Mouse (Mus musculus): ENCODE measurements around the gene Scfd2.
A peak's percentile ranks its signal among the peaks of the same experiment; 100 is the strongest.

The Scfd2 gene

DNA sequence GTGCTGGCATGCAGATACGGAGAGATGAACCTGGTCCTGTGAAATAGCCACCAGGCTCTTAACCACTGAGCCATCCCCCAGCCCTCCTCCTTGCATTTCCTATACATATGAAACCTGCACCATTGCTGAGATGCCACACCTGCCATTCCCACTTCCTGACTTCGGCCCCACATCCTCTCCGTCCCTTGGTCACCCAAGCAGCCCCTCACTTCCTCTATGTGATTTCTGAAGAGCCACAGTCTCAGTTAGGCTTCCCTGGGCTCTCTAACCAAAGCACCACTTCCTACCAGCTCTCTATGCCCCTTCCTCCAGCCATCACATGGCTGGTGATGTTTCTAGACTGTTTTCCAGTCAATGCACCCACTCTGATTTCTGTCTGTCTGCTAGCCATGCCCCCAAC is 364.9 kb downstream of the Scfd2 start:
- no peak for DNase-seq

GRCm38 (mm10) chr5:74164547-74164946 is 367.0 kb downstream of the Scfd2 start:
- no peak for DNase-seq

GRCm38 (mm10) chr5:74163141-74163540 is 368.4 kb downstream of the Scfd2 start:
- peak; percentile 48 to 64 for DNase-seq

GRCm38 (mm10) chr5:74162013-74162412 is 369.5 kb downstream of the Scfd2 start:
- no peak for DNase-seq

DNA sequence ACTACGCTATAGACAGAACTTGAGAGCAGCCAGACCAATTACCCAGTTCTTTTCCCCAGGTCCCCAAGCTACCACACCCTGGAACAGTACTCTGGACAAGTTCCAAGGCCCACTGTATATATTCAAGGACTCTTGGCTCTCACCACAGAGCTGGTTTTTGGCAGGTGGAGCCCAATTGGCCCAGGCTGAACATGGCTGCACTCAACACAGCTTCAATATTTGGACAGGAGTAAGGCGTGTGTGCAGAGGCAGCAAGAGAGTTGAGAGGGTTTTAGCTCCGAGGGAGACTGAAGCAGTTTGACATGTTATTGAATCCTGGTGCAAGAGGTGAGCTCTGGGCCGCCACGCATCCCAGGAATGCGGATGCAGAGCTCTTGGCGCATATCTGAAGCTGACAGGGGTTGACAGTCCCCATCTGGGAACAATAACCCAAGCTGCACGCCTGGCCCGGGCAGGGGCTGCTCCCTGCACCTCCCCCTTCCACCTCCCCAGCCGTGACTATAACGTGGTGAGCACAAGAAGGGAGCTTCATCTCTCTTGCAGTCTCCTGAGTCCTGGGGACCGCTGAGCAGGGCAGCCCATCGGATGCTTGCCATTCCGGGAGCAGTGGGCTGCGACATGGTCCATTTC is 370.1 kb downstream of the Scfd2 start:
- DNase-seq = peak; percentile 44 to 55

- DNase-seq = no peak
Measured at GRCm38 (mm10) chr5:74160349-74160748, 371.2 kb downstream of the Scfd2 start.

DNA sequence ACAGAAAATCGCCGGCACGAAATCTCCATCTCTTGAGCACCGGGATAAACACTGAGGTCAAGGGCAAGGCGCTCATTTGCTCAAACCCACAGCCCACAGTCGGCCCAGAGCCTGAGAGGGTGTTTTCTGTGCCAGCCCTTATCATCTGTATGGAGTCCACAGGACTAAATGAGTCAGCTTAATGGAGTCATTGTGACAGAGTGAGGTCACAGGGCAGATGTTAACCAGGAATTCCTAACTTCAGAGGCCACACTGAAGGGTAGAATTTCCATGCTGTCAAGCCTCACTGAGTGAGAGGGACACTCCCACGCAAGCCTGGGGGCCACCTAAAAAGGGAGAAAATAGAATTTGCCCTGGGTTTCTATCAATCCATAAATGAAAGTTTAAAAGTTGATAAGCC is 371.7 kb downstream of the Scfd2 start:
- DNase-seq = no peak

DNA sequence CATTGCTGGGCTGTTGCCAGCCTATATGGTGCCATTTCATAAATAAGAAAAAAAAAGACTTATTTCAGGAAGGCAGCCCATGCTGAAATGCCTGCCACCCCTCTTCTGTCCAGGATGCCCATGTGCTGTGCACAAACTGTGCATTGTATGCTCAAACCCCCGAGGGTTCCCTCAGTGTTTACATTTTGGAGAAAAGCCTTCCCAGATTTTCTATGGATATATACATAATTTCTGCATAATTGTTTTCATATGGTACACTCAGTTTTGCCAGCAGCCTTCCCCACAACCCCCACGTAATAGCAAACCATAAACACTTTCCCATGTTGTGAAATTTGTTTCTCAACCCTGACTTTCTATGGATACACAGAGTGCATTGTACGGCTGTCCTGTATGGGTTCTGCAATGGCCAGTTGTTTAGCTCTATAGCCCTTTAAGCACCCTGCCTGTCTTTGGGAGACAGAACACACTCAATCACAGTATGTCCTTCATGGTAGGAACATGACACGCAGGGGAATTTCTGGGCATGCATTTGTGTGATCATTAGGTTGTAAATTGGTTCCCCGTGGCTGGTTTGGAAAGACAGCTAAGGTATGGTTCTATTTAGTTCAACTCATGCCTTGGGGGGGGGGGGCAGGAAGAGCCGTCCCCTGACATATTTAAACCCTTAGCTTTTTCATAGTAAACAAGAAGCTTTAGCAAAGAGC is 372.5 kb downstream of the Scfd2 start:
- DNase-seq = no peak

DNA sequence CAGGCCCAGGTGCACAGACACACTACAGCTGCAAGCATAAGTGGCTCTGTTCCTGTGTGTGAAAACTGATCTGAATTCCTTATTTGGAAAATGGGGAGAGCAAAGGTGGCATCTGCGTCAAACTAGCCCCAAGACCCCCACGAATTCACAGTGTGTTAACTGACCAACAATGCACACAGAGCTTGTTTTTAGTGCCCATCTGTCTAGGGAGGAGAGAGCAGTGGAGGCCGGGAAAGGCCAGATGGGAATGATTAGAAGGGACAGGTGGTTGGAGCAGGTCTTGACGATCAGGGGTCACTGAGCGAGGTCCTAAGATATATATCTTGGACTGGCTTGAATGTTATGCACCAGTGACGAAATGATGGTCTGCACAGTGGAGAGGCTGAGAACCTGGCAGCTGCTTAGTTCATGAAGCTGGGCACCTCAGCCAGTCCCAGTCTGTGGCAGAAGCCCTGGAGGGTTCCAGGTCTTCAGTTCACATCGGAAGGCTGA is 375.7 kb downstream of the Scfd2 start:
- no peak for DNase-seq

Data from kidney, postnatal 36 days (tissue).